Mouse (Mus musculus) v-Abl transformed pro-B cells (cell line): Measurements from ENCODE around the gene Clk1.

ENCODE experiments used
- in situ Hi-C, 2 experiments: fragments of 400-800 bp; cut with MboI; formaldehyde crosslinking; loops; one replicate each; pipeline ENCODE4 v1.15.1; 2025; ENCODE audit not compliant: unreplicated experiment in 2 of 2

Gene Clk1

GRCm38 (mm10) chr1:58366737-58367471 lies 57.0 kb downstream of the Clk1 start:
- in situ Hi-C loops = no loop called here

- in situ Hi-C loops = no loop called here
Measured at GRCm38 (mm10) chr1:58365829-58366228, 58.0 kb downstream of the Clk1 start.

GRCm38 (mm10) chr1:58364551-58364950 lies 59.3 kb downstream of the Clk1 start:
- in situ Hi-C loops = no loop called here

GRCm38 (mm10) chr1:58362296-58362695 lies 61.6 kb downstream of the Clk1 start:
- in situ Hi-C loops = no loop called here
